Mouse (Mus musculus) limb, embryonic 13.5 days (tissue): ENCODE measurements at regions not wholly inside any gene's neighbourhood (a gene's known extent, or its start where the extent isn't known, plus 50 kb on each side); places are given as distances from the start of the nearest gene placed in this dataset.

Experiments used
- ATAC-seq: fragments of 200-750 bp; cut with Nextera tagmentation; 2 replicates; pipeline ENCODE4 v1.8.0; 2017; ENCODE audit warnings: low read depth, moderate number of reproducible peaks, moderate TSS enrichment; ENCODE audit not compliant: low FRiP score
- H3K27ac ChIP-seq: fragments of 300-500 bp; sonication (generic); 2 replicates; pipeline ENCODE4 v1.5.1; 2015; ENCODE audit warnings: inconsistent platforms, mild to moderate bottlenecking, moderate library complexity
- H3K27me3 ChIP-seq: fragments of 300-500 bp; sonication (generic); 2 replicates; pipeline ENCODE4 v1.6.1; 2015; ENCODE audit warnings: mild to moderate bottlenecking, inconsistent platforms
- H3K36me3 ChIP-seq: fragments of 300-500 bp; sonication (generic); 2 replicates; pipeline ENCODE4 v1.6.1; 2015; ENCODE audit warnings: inconsistent platforms, mild to moderate bottlenecking, moderate library complexity
- H3K4me1 ChIP-seq: fragments of 300-500 bp; sonication (generic); 2 replicates; pipeline ENCODE4 v1.6.1; 2015; ENCODE audit warnings: inconsistent platforms
- H3K4me2 ChIP-seq: fragments of 300-500 bp; sonication (generic); replicated peaks from 2 replicates; pipeline ENCODE4 v1.6.1; 2015; ENCODE audit warnings: inconsistent platforms, mild to moderate bottlenecking, moderate library complexity
- H3K4me3 ChIP-seq: fragments of 300-500 bp; sonication (generic); 2 replicates; pipeline ENCODE4 v1.5.1; 2015; ENCODE audit warnings: moderate library complexity, mild to moderate bottlenecking, inconsistent platforms
- H3K9ac ChIP-seq: fragments of 300-500 bp; sonication (generic); 2 replicates; pipeline ENCODE4 v1.6.1; 2015; ENCODE audit warnings: mild to moderate bottlenecking, inconsistent platforms
- H3K9me3 ChIP-seq: fragments of 300-500 bp; sonication (generic); 2 replicates; pipeline ENCODE4 v1.6.1; 2016; ENCODE audit warnings: inconsistent platforms
- WGBS: fragments of 180-500 bp; shearing (Covaris S2); methylation state at CpG from one replicate; pipeline ENCODE4 v1.1.7; 2015; 5-methylcytosine and 5-hydroxymethylcytosine counted together

DNA sequence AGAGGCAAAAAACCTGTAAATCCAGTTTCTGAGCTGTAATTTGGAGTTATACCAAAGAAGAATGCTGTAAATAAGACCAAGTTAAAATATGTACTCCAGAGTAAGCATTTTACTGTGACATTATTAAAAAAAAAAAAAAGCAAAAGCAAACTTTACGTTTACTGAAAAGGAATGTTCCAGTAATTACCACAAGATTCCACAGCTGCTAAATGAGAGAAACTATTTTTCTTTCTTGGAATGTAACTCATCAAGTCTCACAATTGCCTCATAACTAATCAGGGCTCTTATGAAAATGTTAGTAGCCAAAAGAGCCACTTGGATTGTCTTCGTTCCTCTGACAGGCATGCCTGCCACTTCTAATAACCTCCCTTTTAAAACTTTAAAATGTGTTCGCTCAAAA lies 210.5 kb upstream of the Cited2 start:
- Histone ChIP-seq H3K9ac (no peak overlapping the region), H3K4me3 (no peak overlapping the region), H3K4me1 (peaks cover 7% of the 10 kb centered on the region; the same call in 1 of the 2 replicates), H3K27me3 (no peaks in the 10 kb centered on the region), H3K27ac (no peak overlapping the region), H3K36me3 (no peaks in the 10 kb centered on the region), H3K4me2 (no peak overlapping the region), H3K9me3 (no peaks in the 10 kb centered on the region)
- WGBS = 27% methylated on average over 3 of the region's 3 CpGs
- ATAC-seq = no peak

- no peak for ATAC-seq
- H3K9me3 ChIP-seq = no peaks in the 10 kb centered on the region
- no peaks in the 10 kb centered on the region for H3K27me3 ChIP-seq
- H3K4me3 ChIP-seq = no peak overlapping the region
- peaks cover 7% of the 10 kb centered on the region; the same call in 1 of the 2 replicates for H3K4me1 ChIP-seq
- no peak overlapping the region for H3K9ac ChIP-seq
- no peaks in the 10 kb centered on the region for H3K36me3 ChIP-seq
- 92% methylated on average over 6 of the region's 6 CpGs for WGBS
- no peak overlapping the region for H3K27ac ChIP-seq
- H3K4me2 ChIP-seq = no peak overlapping the region
These were observed 209.3 kb upstream of the Cited2 start for GRCm38 (mm10) chr10:17513756-17514155.

DNA sequence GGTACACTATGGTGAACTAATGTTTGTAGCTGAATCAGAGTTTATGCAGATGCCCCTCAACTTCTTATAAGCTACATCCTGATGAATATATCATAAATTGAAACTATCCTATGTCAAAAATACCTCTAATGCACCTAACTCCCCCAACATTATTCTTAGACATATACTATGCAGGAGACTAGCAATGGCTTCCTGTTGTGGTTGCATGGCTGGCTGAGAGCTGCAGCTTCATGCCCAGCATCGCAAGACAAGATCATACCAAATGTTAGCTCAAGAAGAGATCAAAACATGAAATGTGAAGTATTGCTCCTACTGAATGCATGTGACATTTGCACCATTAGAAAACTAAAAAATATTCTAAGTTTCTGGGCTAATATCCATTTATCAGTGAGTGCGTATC lies 206.9 kb upstream of the Cited2 start:
- Histone ChIP-seq H3K4me2 (no peak overlapping the region), H3K27me3 (no peaks in the 10 kb centered on the region), H3K9me3 (no peaks in the 10 kb centered on the region), H3K4me1 (peaks cover 7% of the 10 kb centered on the region; the same call in 1 of the 2 replicates), H3K36me3 (no peaks in the 10 kb centered on the region), H3K9ac (no peak overlapping the region), H3K4me3 (no peak overlapping the region), H3K27ac (no peak overlapping the region)
- WGBS = 95% methylated on average over 2 of the region's 2 CpGs
- ATAC-seq = no peak

GRCm38 (mm10) chr10:17518423-17519175 lies 204.4 kb upstream of the Cited2 start:
- Histone ChIP-seq H3K36me3 (no peaks in the 10 kb centered on the region), H3K9me3 (no peaks in the 10 kb centered on the region), H3K9ac (no peak overlapping the region), H3K4me1 (peaks cover 9% of the 10 kb centered on the region; the same call in 1 of the 2 replicates), H3K4me3 (no peak overlapping the region), H3K27me3 (no peaks in the 10 kb centered on the region), H3K27ac (no peak overlapping the region), H3K4me2 (no peak overlapping the region)
- 67% methylated on average over 9 of the region's 9 CpGs for WGBS
- no peak for ATAC-seq

DNA sequence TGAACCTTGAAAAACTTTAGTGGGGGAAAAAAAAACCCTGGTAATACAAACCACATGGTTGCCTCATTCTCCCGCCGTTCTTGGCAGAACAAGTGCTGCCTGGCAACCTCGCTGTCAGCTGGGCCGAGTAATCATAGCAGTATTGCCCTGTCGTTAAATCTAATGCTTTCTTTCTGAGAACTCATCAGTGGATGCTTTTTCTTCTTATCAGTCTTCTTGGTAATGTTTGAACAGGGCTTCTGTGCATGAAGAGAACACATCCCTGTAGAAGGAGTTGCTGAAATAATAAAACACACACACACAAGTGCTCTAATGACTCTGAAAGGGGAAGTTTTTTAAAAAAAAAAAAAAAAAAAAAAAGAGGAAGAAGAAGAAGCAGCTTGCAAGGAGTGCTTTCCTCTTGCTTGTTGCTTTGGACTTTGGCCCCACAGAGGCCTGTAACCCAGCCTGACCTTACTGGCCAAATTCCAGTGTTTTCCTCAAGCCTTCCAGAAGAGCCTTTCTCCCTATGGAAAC lies 200.9 kb upstream of the Cited2 start:
- 13% methylated on average over 5 of the region's 5 CpGs for WGBS
- H3K4me2 ChIP-seq = peak overlapping the region; percentile 46
- H3K4me3 ChIP-seq = no peak overlapping the region
- no peaks in the 10 kb centered on the region for H3K27me3 ChIP-seq
- H3K9me3 ChIP-seq = no peaks in the 10 kb centered on the region
- H3K27ac ChIP-seq = peak overlapping the region; percentile 6; the same call in 1 of the 2 replicates
- H3K4me1 ChIP-seq = peaks cover 9% of the 10 kb centered on the region; the same call in 1 of the 2 replicates
- no peaks in the 10 kb centered on the region for H3K36me3 ChIP-seq
- H3K9ac ChIP-seq = no peak overlapping the region
- peak; percentile 59; the same call in 1 of the 2 replicates for ATAC-seq

DNA sequence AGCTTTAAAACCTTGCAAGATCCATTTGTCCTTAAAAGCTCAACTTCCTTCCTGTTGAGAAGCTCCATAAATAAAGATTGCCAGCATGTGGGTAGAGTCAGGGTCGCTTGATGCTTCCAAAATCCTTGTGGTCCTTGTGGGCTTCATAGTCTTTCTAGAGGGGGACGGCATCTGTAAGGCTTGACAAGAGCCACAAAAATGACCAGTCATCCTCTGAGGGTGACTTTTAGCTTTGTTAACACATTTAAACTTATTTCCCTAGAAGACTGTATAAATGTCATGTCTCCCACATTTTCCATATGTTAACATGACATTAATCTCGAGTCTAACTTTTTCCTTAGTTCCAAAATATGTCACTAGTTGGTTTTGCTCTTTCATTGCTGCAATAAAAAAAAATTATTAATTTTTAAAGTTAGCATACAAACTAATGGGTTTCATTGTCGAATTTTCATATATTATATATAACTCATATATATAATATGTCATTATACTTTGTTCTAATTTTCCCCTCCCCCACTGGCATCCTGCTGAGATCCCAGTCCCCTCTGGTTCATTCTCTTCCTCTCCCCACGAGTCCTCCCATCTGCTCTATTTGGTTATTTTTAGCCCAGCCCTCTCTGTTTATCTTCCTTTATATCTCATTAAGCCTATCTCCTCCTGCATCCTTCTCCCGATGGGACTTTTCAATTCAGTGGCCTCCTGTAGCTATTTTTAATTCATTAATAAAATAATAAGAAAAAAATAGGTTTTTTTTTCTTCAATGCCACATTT lies 199.3 kb upstream of the Cited2 start:
- peaks cover 12% of the 10 kb centered on the region; the same call in 1 of the 2 replicates for H3K4me1 ChIP-seq
- H3K27ac ChIP-seq = no peak overlapping the region
- H3K9me3 ChIP-seq = no peaks in the 10 kb centered on the region
- no peak overlapping the region for H3K4me2 ChIP-seq
- H3K36me3 ChIP-seq = no peaks in the 10 kb centered on the region
- ATAC-seq = no peak
- WGBS = 84% methylated on average over 6 of the region's 6 CpGs
- H3K9ac ChIP-seq = no peak overlapping the region
- no peaks in the 10 kb centered on the region for H3K27me3 ChIP-seq
- H3K4me3 ChIP-seq = no peak overlapping the region

- 72% methylated on average over 4 of the region's 4 CpGs for WGBS
- Histone ChIP-seq H3K9me3 (no peaks in the 10 kb centered on the region), H3K27me3 (no peaks in the 10 kb centered on the region), H3K4me2 (no peak overlapping the region), H3K4me1 (0 out of 2 replicates have a peak, but pooled peaks cover 5% of the 10 kb centered on the region), H3K27ac (no peak overlapping the region), H3K9ac (no peak overlapping the region), H3K4me3 (no peak overlapping the region), H3K36me3 (no peaks in the 10 kb centered on the region)
- no peak for ATAC-seq
These were observed 195.8 kb upstream of the Cited2 start for GRCm38 (mm10) chr10:17527151-17527737.

DNA sequence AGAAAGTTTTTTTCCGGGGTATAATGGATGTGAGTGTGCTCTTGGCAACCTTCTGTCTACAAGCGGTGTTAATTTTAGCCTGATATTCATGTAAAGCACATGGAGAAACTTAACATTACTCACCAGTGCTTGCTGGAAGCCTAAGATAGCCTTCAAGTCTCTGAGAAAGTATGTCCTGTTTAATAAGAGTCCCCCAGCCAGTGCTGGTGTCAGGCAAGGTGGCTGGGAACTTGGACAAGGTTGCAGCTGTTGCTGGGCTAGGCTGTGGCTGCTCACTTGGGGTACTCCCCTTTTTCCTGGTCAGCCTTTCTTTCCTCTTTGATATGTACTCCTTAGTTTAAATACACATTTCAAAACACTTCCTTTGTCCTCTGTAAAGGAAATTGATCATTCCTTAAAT lies 194.9 kb upstream of the Cited2 start:
- Histone ChIP-seq H3K27me3 (no peaks in the 10 kb centered on the region), H3K9me3 (no peaks in the 10 kb centered on the region), H3K27ac (no peak overlapping the region), H3K36me3 (no peaks in the 10 kb centered on the region), H3K4me3 (no peak overlapping the region), H3K4me2 (no peak overlapping the region), H3K9ac (no peak overlapping the region), H3K4me1 (0 out of 2 replicates have a peak, but pooled peaks cover 3% of the 10 kb centered on the region)
- no peak for ATAC-seq
- WGBS = 55% methylated on average over 2 of the region's 2 CpGs

- H3K4me3 ChIP-seq = no peak overlapping the region
- 0 out of 2 replicates have a peak, but pooled peaks cover 3% of the 10 kb centered on the region for H3K4me1 ChIP-seq
- 76% methylated on average over 6 of the region's 6 CpGs for WGBS
- no peaks in the 10 kb centered on the region for H3K36me3 ChIP-seq
- no peak for ATAC-seq
- H3K27me3 ChIP-seq = no peaks in the 10 kb centered on the region
- H3K9me3 ChIP-seq = no peaks in the 10 kb centered on the region
- no peak overlapping the region for H3K4me2 ChIP-seq
- no peak overlapping the region for H3K27ac ChIP-seq
- no peak overlapping the region for H3K9ac ChIP-seq
These were observed 194.2 kb upstream of the Cited2 start for GRCm38 (mm10) chr10:17528846-17529245.

GRCm38 (mm10) chr10:17529851-17530509 lies 193.0 kb upstream of the Cited2 start:
- no peak for ATAC-seq
- Histone ChIP-seq H3K27me3 (no peaks in the 10 kb centered on the region), H3K4me3 (no peak overlapping the region), H3K27ac (no peak overlapping the region), H3K9me3 (no peaks in the 10 kb centered on the region), H3K4me2 (no peak overlapping the region), H3K36me3 (no peaks in the 10 kb centered on the region), H3K9ac (no peak overlapping the region), H3K4me1 (0 out of 2 replicates have a peak, but pooled peaks cover 3% of the 10 kb centered on the region)
- WGBS = 83% methylated on average over 4 of the region's 4 CpGs

- Histone ChIP-seq H3K4me2 (no peak overlapping the region), H3K9ac (no peak overlapping the region), H3K4me1 (0 out of 2 replicates have a peak, but pooled peaks cover 3% of the 10 kb centered on the region), H3K27ac (no peak overlapping the region), H3K27me3 (no peaks in the 10 kb centered on the region), H3K36me3 (no peaks in the 10 kb centered on the region), H3K4me3 (no peak overlapping the region), H3K9me3 (no peaks in the 10 kb centered on the region)
- no peak for ATAC-seq
- 79% methylated on average over 3 of the region's 3 CpGs for WGBS
These were observed 192.0 kb upstream of the Cited2 start for GRCm38 (mm10) chr10:17531021-17531420.
